Mouse (Mus musculus) bone marrow, adult 2 months (tissue): ENCODE measurements around the gene Mtmr2.

ENCODE experiments used
- CTCF ChIP-seq: fragments of 200-500 bp; IDR thresholded peaks from 2 replicates; pipeline ENCODE4 v1.5.1; 2011; ENCODE audit warnings: low read length, control low read depth; ENCODE audit not compliant: control insufficient read depth, insufficient read depth
- POLR2A ChIP-seq: fragments of 200-500 bp; IDR thresholded peaks from 2 replicates; pipeline ENCODE4 v1.6.1; 2011; ENCODE audit warnings: low read depth, mild to moderate bottlenecking, control low read depth, low read length, borderline replicate concordance; ENCODE audit not compliant: control insufficient read depth

DNA sequence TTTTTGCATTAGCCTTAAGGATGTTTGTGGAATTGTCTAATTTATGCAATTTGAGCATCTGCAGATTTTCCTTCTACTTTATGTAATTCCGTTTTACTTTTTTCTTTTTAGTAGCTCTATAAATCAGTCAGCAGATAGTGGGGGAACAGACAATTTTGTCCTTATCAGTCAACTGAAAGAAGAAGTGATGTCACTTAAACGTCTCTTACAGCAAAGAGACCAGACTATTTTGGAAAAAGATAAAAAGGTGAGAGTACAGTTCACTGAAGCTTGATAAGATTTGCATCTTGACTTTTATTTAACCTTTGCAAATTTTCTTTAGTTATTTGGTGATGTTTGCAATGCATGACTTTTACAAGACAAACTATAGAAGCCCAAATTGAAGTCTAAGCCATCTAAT lies 88.5 kb downstream of the Mtmr2 start:
- TF ChIP-seq CTCF (no peak), POLR2A (no peak)
